16 mouse cellular contexts compared by ENCODE assay signal in the genomic region with DNA sequence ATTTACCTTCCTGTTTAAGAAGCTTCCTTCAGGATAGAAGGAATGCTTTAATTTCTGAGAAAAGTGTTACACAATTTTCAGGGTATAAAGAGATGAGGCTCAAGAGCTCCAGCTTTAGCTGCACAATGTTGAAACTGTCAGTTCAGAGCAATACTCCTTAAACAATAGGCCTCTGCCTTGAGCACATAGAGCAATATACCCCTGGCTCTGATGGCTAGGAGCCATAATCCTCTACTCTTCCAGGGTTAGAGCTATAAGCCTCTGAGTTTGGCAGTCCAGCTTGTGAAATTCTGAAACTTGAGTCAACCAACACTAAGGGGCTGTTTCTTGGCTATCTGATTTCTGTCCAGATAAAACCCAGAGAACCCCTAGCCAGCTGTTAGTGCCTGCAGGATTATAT.
"Had no signal": no experiment of that assay in that cellular context is flagged by ENCODE, and none has a peak within 500 bp of the region (broad histone marks: within the 10 kb centered on the region; RNA-seq: fewer than 3 reads in every experiment).

No protein-coding gene starts in this region.

- H3K36me3 ChIP-seq: neural tube, embryonic 12.5 days; neural tube, embryonic 13.5 days; neural tube, embryonic 15.5 days; stomach, embryonic 15.5 days had no signal

- H3K9me3 ChIP-seq: neural tube, embryonic 12.5 days; neural tube, embryonic 13.5 days; neural tube, embryonic 15.5 days; stomach, embryonic 15.5 days had no signal

- H3K9ac ChIP-seq: neural tube, embryonic 12.5 days; neural tube, embryonic 13.5 days; neural tube, embryonic 15.5 days; stomach, embryonic 15.5 days had no signal

- H3K4me3 ChIP-seq: neural tube, embryonic 12.5 days; neural tube, embryonic 13.5 days; neural tube, embryonic 15.5 days; stomach, embryonic 15.5 days had no signal

- H3K27ac ChIP-seq: neural tube, embryonic 12.5 days; neural tube, embryonic 13.5 days; neural tube, embryonic 15.5 days; stomach, embryonic 15.5 days; stomach, postnatal 0 days had no signal

- H3K4me1 ChIP-seq: neural tube, embryonic 12.5 days; neural tube, embryonic 13.5 days; neural tube, embryonic 15.5 days; stomach, embryonic 15.5 days had no signal

- H3K27me3 ChIP-seq: neural tube, embryonic 12.5 days; neural tube, embryonic 13.5 days; neural tube, embryonic 15.5 days; stomach, embryonic 15.5 days had no signal

- H3K4me2 ChIP-seq: neural tube, embryonic 12.5 days; neural tube, embryonic 13.5 days; neural tube, embryonic 15.5 days; stomach, embryonic 15.5 days had no signal

- DNase-seq: retina, postnatal 1 day; right cerebral cortex, adult 18-20 months; right cerebral cortex, postnatal 14 days; right cerebral cortex, postnatal 4 days; spleen, adult 18-20 months; thymus, adult 18-20 months; thymus, adult 2 months; thymus, postnatal 14 days; thymus, postnatal 25 days; thymus, postnatal 36 days; thymus, postnatal 4 days had no signal
